In genomic region chr2:32847468-32847821, GRCm38 (mm10) we compare ENCODE assay signal across 8 mouse cellular contexts. TPM values are rescaled to one million over a fixed set of nuclear protein-coding genes. Genes with fewer than 3 reads are reported as not detected.
DNase-seq lines count a peak whose midpoint lies in the region; ATAC-seq and TF ChIP-seq lines count a peak whose summit lies in the region.

No protein-coding gene starts in this region.

- no peaks in the 10 kb centered on the region for H3K9me3 ChIP-seq in kidney, embryonic 14.5 days (ENCODE audit: control insufficient read depth, low read length)
- H3K9me3 ChIP-seq in embryonic facial prominence, embryonic 11.5 days (replicated peaks; ENCODE audit: control insufficient read depth, low read length): no peaks in the 10 kb centered on the region
- no peaks in the 10 kb centered on the region for H3K9me3 ChIP-seq in intestine, embryonic 14.5 days (ENCODE audit: control insufficient read depth, low read length)
- no peaks in the 10 kb centered on the region for H3K9me3 ChIP-seq in midbrain, postnatal 0 days (ENCODE audit: low read length)

- no peak; the same call in 1 of the 2 replicates for ATAC-seq in kidney, embryonic 14.5 days (ENCODE audit: low FRiP score, low TSS enrichment)
- ATAC-seq in embryonic facial prominence, embryonic 11.5 days (replicated peaks; ENCODE audit: insufficient number of reproducible peaks, low FRiP score, low TSS enrichment, low read depth): peak; percentile 15
- no peak for ATAC-seq in intestine, embryonic 14.5 days (replicated peaks; ENCODE audit: low FRiP score, low TSS enrichment, low read depth)
- no peak for ATAC-seq in midbrain, postnatal 0 days (ENCODE audit: low FRiP score)

- peak overlapping the region; percentile 95 for H3K4me2 ChIP-seq in kidney, embryonic 14.5 days (replicated peaks; ENCODE audit: low read depth, low read length)
- H3K4me2 ChIP-seq in embryonic facial prominence, embryonic 11.5 days (ENCODE audit: low read depth, low read length): no peak overlapping the region; the same call in 1 of the 2 replicates
- H3K4me2 ChIP-seq in intestine, embryonic 14.5 days (ENCODE audit: low read length): peak overlapping the region; percentile 16
- H3K4me2 ChIP-seq in midbrain, postnatal 0 days (ENCODE audit: low read depth, low read length, poor library complexity, severe bottlenecking): peak overlapping the region; percentile 52

- H3K4me3 ChIP-seq in kidney, embryonic 14.5 days (ENCODE audit: low read length): peak overlapping the region; percentile 72
- peak overlapping the region; percentile 67 for H3K4me3 ChIP-seq in embryonic facial prominence, embryonic 11.5 days (ENCODE audit: low read depth, low read length)
- H3K4me3 ChIP-seq in intestine, embryonic 14.5 days (ENCODE audit: low read depth, low read length): peak overlapping the region; percentile 78; the same call in 1 of the 2 replicates
- peak overlapping the region; percentile 91 for H3K4me3 ChIP-seq in midbrain, postnatal 0 days (ENCODE audit: low read depth, low read length)

- no peak for DNase-seq in kidney, postnatal 4 days
- no peak for DNase-seq in embryonic facial prominence, embryonic 11.5 days (ENCODE audit: low spot score)
- no peak for DNase-seq in intestine, embryonic 14.5 days (ENCODE audit: low spot score)
- DNase-seq in midbrain, postnatal 0 days (ENCODE audit: low spot score): no peak
- DNase-seq in spleen, postnatal 14 days (ENCODE audit: low spot score in 2 of 2): no peak
- DNase-seq in kidney, postnatal 36 days: no peak
- no peak for DNase-seq in kidney, adult 18-20 months

- no peak for TF ChIP-seq CTCF in midbrain, postnatal 0 days (IDR thresholded peaks at IDR 0.05)

- no peaks in the 10 kb centered on the region; the same call in 1 of the 2 replicates for H3K4me1 ChIP-seq in kidney, embryonic 14.5 days (ENCODE audit: control insufficient read depth, insufficient read depth, low read length)
- H3K4me1 ChIP-seq in embryonic facial prominence, embryonic 11.5 days (ENCODE audit: control insufficient read depth, insufficient read depth, low read length): no peaks in the 10 kb centered on the region
- peaks cover 5% of the 10 kb centered on the region; the same call in 1 of the 2 replicates for H3K4me1 ChIP-seq in intestine, embryonic 14.5 days (replicated peaks; ENCODE audit: control insufficient read depth, insufficient read depth, low read length)
- 0 out of 2 replicates have a peak, but pooled peaks cover 3% of the 10 kb centered on the region for H3K4me1 ChIP-seq in midbrain, postnatal 0 days (ENCODE audit: insufficient read depth, low read length)

- no peak overlapping the region for H3K27ac ChIP-seq in kidney, embryonic 14.5 days (ENCODE audit: low read depth, low read length)
- H3K27ac ChIP-seq in embryonic facial prominence, embryonic 11.5 days (replicated peaks; ENCODE audit: low read depth, low read length): no peak overlapping the region
- H3K27ac ChIP-seq in intestine, embryonic 14.5 days (ENCODE audit: low read depth): no peak overlapping the region
- peak overlapping the region; percentile 62 for H3K27ac ChIP-seq in midbrain, postnatal 0 days (ENCODE audit: low read depth, low read length)

- H3K9ac ChIP-seq in kidney, embryonic 14.5 days (ENCODE audit: low read depth, low read length): no peak overlapping the region
- no peak overlapping the region for H3K9ac ChIP-seq in embryonic facial prominence, embryonic 11.5 days (replicated peaks; ENCODE audit: low read length)
- no peak overlapping the region for H3K9ac ChIP-seq in intestine, embryonic 14.5 days (ENCODE audit: low read length)
- H3K9ac ChIP-seq in midbrain, postnatal 0 days (replicated peaks; ENCODE audit: low read length, poor library complexity, severe bottlenecking): peak overlapping the region; percentile 93; the same call in 1 of the 2 replicates

- 50% methylated on average over 6 of the region's 6 CpGs for WGBS in kidney, embryonic 14.5 days
- 48% methylated on average over 6 of the region's 6 CpGs for WGBS in embryonic facial prominence, embryonic 11.5 days
- WGBS in intestine, embryonic 14.5 days: 50% methylated on average over 6 of the region's 6 CpGs
- WGBS in midbrain, postnatal 0 days: 45% methylated on average over 6 of the region's 6 CpGs

- no peaks in the 10 kb centered on the region for H3K36me3 ChIP-seq in kidney, embryonic 14.5 days (ENCODE audit: control insufficient read depth, insufficient read depth, low read length)
- no peaks in the 10 kb centered on the region for H3K36me3 ChIP-seq in embryonic facial prominence, embryonic 11.5 days (replicated peaks; ENCODE audit: control insufficient read depth, insufficient read depth, low read depth, low read length)
- no peaks in the 10 kb centered on the region for H3K36me3 ChIP-seq in intestine, embryonic 14.5 days (ENCODE audit: control insufficient read depth, insufficient read depth, low read length)
- peaks cover 2% of the 10 kb centered on the region; the same call in 1 of the 2 replicates for H3K36me3 ChIP-seq in midbrain, postnatal 0 days (ENCODE audit: insufficient read depth, low read length)

- H3K27me3 ChIP-seq in kidney, embryonic 14.5 days (ENCODE audit: control insufficient read depth, insufficient read depth, low read length): peaks cover 4% of the 10 kb centered on the region; the same call in 1 of the 2 replicates
- no peaks in the 10 kb centered on the region for H3K27me3 ChIP-seq in embryonic facial prominence, embryonic 11.5 days (ENCODE audit: control insufficient read depth, insufficient read depth, low read length)
- peaks cover 9% of the 10 kb centered on the region; the same call in 1 of the 2 replicates for H3K27me3 ChIP-seq in intestine, embryonic 14.5 days (replicated peaks; ENCODE audit: control insufficient read depth, insufficient read depth, low read length)
- H3K27me3 ChIP-seq in midbrain, postnatal 0 days (ENCODE audit: insufficient read depth, low read length): no peaks in the 10 kb centered on the region

RNA-seq across cellular contexts. Expression of gene Stxbp1, which starts 0.4 kb away (rescaled TPM):
- polyA plus RNA-seq in kidney, embryonic 14.5 days (2014; fragmentation: Nextera tagmentation; extraction: Ambion mirVana): 11.2 and 16.2 TPM in 2 replicates
- 22.0 and 27.1 TPM in 2 replicates for polyA plus RNA-seq in embryonic facial prominence, embryonic 11.5 days (2014; fragmentation: Nextera tagmentation; extraction: Ambion mirVana)
- 26.7 and 27.0 TPM in 2 replicates for polyA plus RNA-seq in intestine, embryonic 14.5 days (2014; fragmentation: Nextera tagmentation; extraction: Ambion mirVana)
- total RNA-seq in midbrain, postnatal 0 days (2014; rRNA removed): 185 and 264 TPM in 2 replicates
- polyA plus RNA-seq in midbrain, postnatal 0 days (2015; fragmentation: Nextera tagmentation; extraction: Ambion mirVana): 424 and 430 TPM in 2 replicates

RNA-seq across cellular contexts. Expression of gene Fam129b, which starts 28.5 kb away (rescaled TPM):
- 18.2 and 19.9 TPM in 2 replicates for polyA plus RNA-seq in kidney, embryonic 14.5 days (2014; fragmentation: Nextera tagmentation; extraction: Ambion mirVana)
- 13.7 and 15.9 TPM in 2 replicates for polyA plus RNA-seq in embryonic facial prominence, embryonic 11.5 days (2014; fragmentation: Nextera tagmentation; extraction: Ambion mirVana)
- 22.3 and 25.2 TPM in 2 replicates for polyA plus RNA-seq in intestine, embryonic 14.5 days (2014; fragmentation: Nextera tagmentation; extraction: Ambion mirVana)
- total RNA-seq in midbrain, postnatal 0 days (2014; rRNA removed): 39.5 and 40.9 TPM in 2 replicates
- 17.7 and 18.1 TPM in 2 replicates for polyA plus RNA-seq in midbrain, postnatal 0 days (2015; fragmentation: Nextera tagmentation; extraction: Ambion mirVana)

Comparison
In these comparisons a context has a peak if more than half of its experiments do, and no peak if none do; other contexts are left out.
1. RNA of gene Stxbp1, which starts 0.4 kb away (polyA plus RNA-seq): 424 to 430 TPM in midbrain, postnatal 0 days; 26.7 to 27.0 TPM in intestine, embryonic 14.5 days, 22.0 to 27.1 TPM in embryonic facial prominence, embryonic 11.5 days and 11.2 to 16.2 TPM in kidney, embryonic 14.5 days; every median in the first group is over 10 times any median in the second.
2. Peak in every context shown above with its lines, with median percentiles within 50 percentile points of each other: H3K4me3 ChIP-seq.